Mouse (Mus musculus): Measurements from ENCODE around the gene Cnnm4.
A peak's percentile ranks its signal among the peaks of the same experiment; 100 is the strongest.

Cnnm4 gene

GRCm38 (mm10) chr1:36473211-36473780 is 1.9 kb downstream of the Cnnm4 start:
- DNase-seq (ENCODE audit: low read depth, low spot score), result no peak

GRCm38 (mm10) chr1:36474646-36475045 is 3.2 kb downstream of the Cnnm4 start:
- DNase-seq (ENCODE audit: low read depth, low spot score), result no peak

- DNase-seq (ENCODE audit: low read depth, low spot score), result no peak
These were observed 4.2 kb downstream of the Cnnm4 start for GRCm38 (mm10) chr1:36475480-36476110.

GRCm38 (mm10) chr1:36476426-36476825 is 5.0 kb downstream of the Cnnm4 start:
- DNase-seq (ENCODE audit: low read depth, low spot score), result no peak

- no peak for DNase-seq (ENCODE audit: low read depth, low spot score)
These were observed 6.9 kb downstream of the Cnnm4 start for GRCm38 (mm10) chr1:36478343-36478795.

- no peak for DNase-seq (ENCODE audit: low read depth, low spot score)
These were observed 8.8 kb downstream of the Cnnm4 start for GRCm38 (mm10) chr1:36479903-36480899.

GRCm38 (mm10) chr1:36483825-36484224 is 12.4 kb downstream of the Cnnm4 start:
- DNase-seq (ENCODE audit: low read depth, low spot score), result no peak

GRCm38 (mm10) chr1:36485080-36485479 is 13.7 kb downstream of the Cnnm4 start:
- no peak for DNase-seq (ENCODE audit: low read depth, low spot score)

- DNase-seq (ENCODE audit: low read depth, low spot score), result no peak
These were observed 15.7 kb downstream of the Cnnm4 start for GRCm38 (mm10) chr1:36487111-36487510.

- no peak for DNase-seq (ENCODE audit: low read depth, low spot score)
These were observed 18.2 kb downstream of the Cnnm4 start for GRCm38 (mm10) chr1:36489661-36490060.

- DNase-seq (ENCODE audit: low read depth, low spot score), result peak; percentile 43
These were observed 21.2 kb downstream of the Cnnm4 start for GRCm38 (mm10) chr1:36492416-36493139.

- DNase-seq (ENCODE audit: low read depth, low spot score), result no peak
These were observed 21.9 kb downstream of the Cnnm4 start for GRCm38 (mm10) chr1:36493299-36493698.

GRCm38 (mm10) chr1:36496719-36497118 is 25.3 kb downstream of the Cnnm4 start:
- peak; percentile 69 for DNase-seq (ENCODE audit: low read depth, low spot score)

GRCm38 (mm10) chr1:36497312-36497711 is 25.9 kb downstream of the Cnnm4 start:
- no peak for DNase-seq (ENCODE audit: low read depth, low spot score)

GRCm38 (mm10) chr1:36501261-36501660 is 29.8 kb downstream of the Cnnm4 start:
- peak; percentile 86 for DNase-seq (ENCODE audit: low read depth, low spot score)

- DNase-seq (ENCODE audit: low read depth, low spot score), result no peak
These were observed 36.8 kb downstream of the Cnnm4 start for GRCm38 (mm10) chr1:36508238-36508637.

- peak; percentile 98 for DNase-seq (ENCODE audit: low read depth, low spot score)
These were observed 40.0 kb downstream of the Cnnm4 start, which contains the start of gene Cnnm3 for GRCm38 (mm10) chr1:36511289-36512021. Gene Cnnm3, plus strand, starts transcription at chr1:36511867.

GRCm38 (mm10) chr1:36512089-36512965 is 40.9 kb downstream of the Cnnm4 start:
- DNase-seq (ENCODE audit: low read depth, low spot score), result no peak

- no peak for DNase-seq (ENCODE audit: low read depth, low spot score)
These were observed 41.5 kb downstream of the Cnnm4 start for GRCm38 (mm10) chr1:36512966-36513280.

GRCm38 (mm10) chr1:36513310-36513709 is 41.9 kb downstream of the Cnnm4 start:
- no peak for DNase-seq (ENCODE audit: low read depth, low spot score)
